Mouse (Mus musculus): ENCODE measurements around the gene Poldip3. TPM values are rescaled to one million over a fixed set of nuclear protein-coding genes. Genes with fewer than 3 reads are reported as not detected.

Gene Poldip3
- polyA plus RNA-seq, 1 experiment from 2014 or later, result 159 TPM

DNA sequence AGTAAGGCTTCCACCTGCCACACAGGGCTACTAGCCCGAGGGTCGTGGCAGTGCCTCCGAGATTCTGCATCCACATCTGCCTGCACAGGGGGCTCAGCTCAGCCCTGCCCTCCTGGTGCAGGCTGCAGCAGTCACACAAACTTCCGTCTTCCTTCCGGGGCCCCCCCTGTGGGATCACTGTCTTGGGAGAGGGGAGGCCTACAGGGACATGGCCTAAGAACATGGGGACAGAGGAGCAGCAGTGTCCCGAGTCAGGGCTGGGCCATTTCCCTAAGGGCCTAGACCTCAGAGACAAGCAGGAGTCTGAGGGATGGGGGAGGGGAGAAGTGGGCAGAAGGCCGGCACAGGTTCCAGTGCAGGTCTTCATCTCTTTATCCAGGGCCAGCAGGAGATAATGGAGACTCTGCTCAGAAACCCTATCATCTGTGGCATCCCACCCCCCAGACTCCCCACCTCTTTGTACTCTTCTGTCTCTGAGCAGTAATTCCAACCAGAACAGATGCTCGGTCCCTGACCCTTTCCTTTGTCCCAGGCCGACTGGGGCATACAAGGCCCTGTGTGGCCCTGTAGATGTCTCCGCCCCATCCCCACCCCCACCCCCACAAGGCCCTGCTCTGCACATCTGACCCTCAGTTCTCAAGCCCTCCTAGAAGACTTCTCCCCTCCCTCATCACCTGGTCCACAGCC, 12.0 kb upstream of the Poldip3 start:
- WGBS, result 32% methylated on average over 10 of the region's 10 CpGs
- Histone ChIP-seq H3K27ac (replicated peaks) (no peak overlapping the region), H3K36me3 (peaks cover 30% of the 10 kb centered on the region), H3K4me1 (no peaks in the 10 kb centered on the region), H3K9ac (replicated peaks) (no peak overlapping the region), H3K9me3 (no peaks in the 10 kb centered on the region), H3K4me3 (no peak overlapping the region), H3K27me3 (no peaks in the 10 kb centered on the region), H3K4me2 (replicated peaks) (no peak overlapping the region)
- no peak for ATAC-seq (replicated peaks)

DNA sequence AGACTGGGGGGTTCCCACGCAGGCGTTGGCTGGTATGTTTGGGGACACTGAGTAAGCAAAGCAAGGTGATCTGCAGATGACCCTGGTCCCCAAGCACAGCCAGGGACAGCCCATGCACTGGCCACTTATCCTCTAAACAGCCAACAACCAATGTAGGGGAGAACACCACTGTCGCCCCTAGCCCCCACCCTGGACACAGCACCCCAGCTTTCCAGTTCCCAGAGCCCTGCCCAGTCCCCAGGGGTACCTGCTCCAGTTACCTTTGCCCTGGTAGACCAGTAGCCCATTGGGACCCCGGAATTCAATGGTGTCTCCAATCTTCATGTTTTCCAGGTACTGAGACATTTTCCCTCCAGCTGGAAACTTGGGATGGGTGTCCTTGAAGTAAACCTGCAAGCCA, 11.4 kb upstream of the Poldip3 start:
- Histone ChIP-seq H3K36me3 (peaks cover 30% of the 10 kb centered on the region), H3K4me3 (no peak overlapping the region), H3K27ac (replicated peaks) (no peak overlapping the region), H3K9me3 (no peaks in the 10 kb centered on the region), H3K4me1 (no peaks in the 10 kb centered on the region), H3K27me3 (no peaks in the 10 kb centered on the region), H3K4me2 (replicated peaks) (no peak overlapping the region), H3K9ac (replicated peaks) (no peak overlapping the region)
- no peak for ATAC-seq (replicated peaks)
- WGBS, result 95% methylated on average over 4 of the region's 4 CpGs

DNA sequence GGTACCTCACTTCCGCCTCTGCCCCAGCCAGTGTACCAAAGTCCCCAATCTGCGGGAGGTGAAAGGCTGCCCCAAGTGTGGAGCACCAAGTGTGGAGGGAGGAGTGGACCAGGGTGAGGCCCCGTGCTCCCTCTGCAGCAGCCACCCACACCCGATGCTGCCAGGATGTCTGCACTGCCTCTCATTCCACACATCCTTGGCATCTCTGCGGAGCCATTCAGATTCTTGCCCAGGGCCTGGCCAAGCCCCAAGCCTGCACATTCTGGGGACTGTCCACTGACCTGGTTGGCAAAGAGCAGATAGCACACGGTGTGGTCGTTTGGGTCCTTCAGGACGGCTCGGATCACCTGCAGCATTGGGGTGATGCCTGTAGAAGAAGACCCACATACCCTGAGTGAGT, 10.6 kb upstream of the Poldip3 start:
- Histone ChIP-seq H3K4me2 (replicated peaks) (no peak overlapping the region), H3K9me3 (no peaks in the 10 kb centered on the region), H3K27me3 (no peaks in the 10 kb centered on the region), H3K27ac (replicated peaks) (no peak overlapping the region), H3K9ac (replicated peaks) (no peak overlapping the region), H3K4me1 (no peaks in the 10 kb centered on the region), H3K36me3 (peaks cover 30% of the 10 kb centered on the region), H3K4me3 (no peak overlapping the region)
- 97% methylated on average over 9 of the region's 9 CpGs for WGBS
- no peak for ATAC-seq (replicated peaks)

DNA sequence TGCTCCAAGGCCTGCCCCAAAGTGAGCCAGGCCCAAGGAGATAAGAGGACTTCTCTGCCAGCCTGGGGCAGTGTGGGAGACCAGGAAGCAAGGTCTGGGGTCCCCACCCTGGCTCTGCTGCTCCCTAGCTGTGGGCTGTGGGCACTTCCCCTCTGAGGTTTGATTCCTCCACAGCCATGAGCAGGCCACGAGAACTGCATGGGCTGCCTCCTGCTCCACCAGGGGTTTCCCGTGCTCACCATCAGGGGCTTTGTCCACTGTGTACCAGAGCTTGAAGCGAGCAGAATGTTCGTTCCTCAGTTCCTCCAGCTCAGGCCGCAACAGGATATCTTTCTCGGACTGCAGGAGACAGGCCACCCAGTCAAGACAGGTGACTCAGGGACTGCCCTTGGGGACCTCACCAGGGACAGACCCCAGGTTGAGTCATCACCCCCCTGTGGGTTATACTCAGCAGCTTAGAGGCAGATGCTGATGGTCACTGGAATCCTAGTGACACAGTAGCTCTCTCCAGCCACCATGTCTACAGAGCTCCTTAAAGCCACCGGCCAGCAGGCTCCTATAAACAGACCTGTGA, 9.5 kb upstream of the Poldip3 start:
- 91% methylated on average over 7 of the region's 7 CpGs for WGBS
- no peaks in the 10 kb centered on the region for H3K27me3 ChIP-seq
- no peak overlapping the region for H3K9ac ChIP-seq (replicated peaks)
- H3K27ac ChIP-seq (replicated peaks), result no peak overlapping the region
- H3K36me3 ChIP-seq, result peaks cover 30% of the 10 kb centered on the region
- no peak overlapping the region for H3K4me2 ChIP-seq (replicated peaks)
- H3K4me3 ChIP-seq, result no peak overlapping the region
- no peaks in the 10 kb centered on the region for H3K9me3 ChIP-seq
- no peak for ATAC-seq (replicated peaks)
- H3K4me1 ChIP-seq, result no peaks in the 10 kb centered on the region

DNA sequence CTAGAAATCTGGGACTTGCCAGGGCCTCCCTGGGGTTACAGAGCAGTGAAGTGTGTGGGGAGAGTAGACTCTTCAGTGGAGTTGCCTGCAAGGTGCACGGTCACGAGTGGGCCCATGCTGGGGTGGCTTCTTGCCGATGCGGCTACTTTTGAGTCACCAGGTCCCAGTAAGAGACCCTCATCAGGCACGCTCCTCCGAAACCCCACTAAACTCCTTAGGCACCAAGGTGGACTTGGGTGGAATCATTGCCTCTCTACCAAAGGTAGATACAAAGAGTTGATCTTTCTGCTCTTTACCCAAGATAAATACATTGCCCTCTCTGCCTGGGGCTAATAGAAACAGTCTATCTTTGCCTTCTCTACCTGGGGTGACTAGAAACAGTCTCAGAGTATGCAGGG, 8.5 kb upstream of the Poldip3 start:
- H3K4me2 ChIP-seq (replicated peaks), result no peak overlapping the region
- no peaks in the 10 kb centered on the region for H3K27me3 ChIP-seq
- no peak overlapping the region for H3K4me3 ChIP-seq
- H3K27ac ChIP-seq (replicated peaks), result no peak overlapping the region
- no peaks in the 10 kb centered on the region for H3K9me3 ChIP-seq
- no peaks in the 10 kb centered on the region for H3K4me1 ChIP-seq
- 95% methylated on average over 6 of the region's 6 CpGs for WGBS
- peaks cover 32% of the 10 kb centered on the region for H3K36me3 ChIP-seq
- H3K9ac ChIP-seq (replicated peaks), result no peak overlapping the region
- ATAC-seq (replicated peaks), result no peak

DNA sequence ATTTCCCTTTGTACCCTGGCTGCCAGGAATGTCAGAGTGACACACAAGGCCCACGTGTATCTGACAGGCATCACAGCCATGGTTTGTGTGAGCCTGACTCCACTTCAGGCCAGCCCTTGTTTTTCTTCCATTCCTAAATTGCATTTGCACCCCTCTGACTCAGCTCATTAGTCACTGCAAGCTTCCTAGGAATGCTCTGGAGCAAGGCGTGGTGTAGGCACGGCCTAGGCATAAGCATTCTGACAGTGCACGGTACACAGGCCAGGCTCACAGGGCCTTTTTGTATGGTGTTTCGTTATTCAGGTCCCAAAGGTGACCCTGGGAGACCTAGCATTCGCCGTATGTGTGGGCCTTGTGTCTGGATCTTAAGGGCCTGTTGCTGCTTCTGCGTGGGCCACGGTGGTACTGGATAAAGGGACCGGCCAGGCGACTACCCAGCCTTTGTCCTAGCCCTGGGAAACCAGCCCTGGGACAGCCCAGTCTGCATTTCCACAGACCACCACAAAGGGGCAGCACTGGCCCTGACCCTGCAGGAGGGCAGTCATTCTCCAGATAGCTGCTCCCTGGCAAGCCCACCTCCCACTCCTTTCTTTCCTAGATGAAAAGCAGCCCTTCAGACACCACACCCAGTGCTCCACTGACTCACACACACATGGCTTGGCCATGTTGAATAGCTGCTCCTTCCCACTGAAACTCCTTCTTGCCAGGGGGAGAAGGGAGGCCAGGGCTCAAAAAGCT, 7.9 kb upstream of the Poldip3 start:
- Histone ChIP-seq H3K27ac (replicated peaks) (no peak overlapping the region), H3K9me3 (no peaks in the 10 kb centered on the region), H3K9ac (replicated peaks) (no peak overlapping the region), H3K4me2 (replicated peaks) (no peak overlapping the region), H3K36me3 (peaks cover 32% of the 10 kb centered on the region), H3K27me3 (no peaks in the 10 kb centered on the region), H3K4me3 (no peak overlapping the region), H3K4me1 (no peaks in the 10 kb centered on the region)
- 73% methylated on average over 11 of the region's 11 CpGs for WGBS
- ATAC-seq (replicated peaks), result no peak

DNA sequence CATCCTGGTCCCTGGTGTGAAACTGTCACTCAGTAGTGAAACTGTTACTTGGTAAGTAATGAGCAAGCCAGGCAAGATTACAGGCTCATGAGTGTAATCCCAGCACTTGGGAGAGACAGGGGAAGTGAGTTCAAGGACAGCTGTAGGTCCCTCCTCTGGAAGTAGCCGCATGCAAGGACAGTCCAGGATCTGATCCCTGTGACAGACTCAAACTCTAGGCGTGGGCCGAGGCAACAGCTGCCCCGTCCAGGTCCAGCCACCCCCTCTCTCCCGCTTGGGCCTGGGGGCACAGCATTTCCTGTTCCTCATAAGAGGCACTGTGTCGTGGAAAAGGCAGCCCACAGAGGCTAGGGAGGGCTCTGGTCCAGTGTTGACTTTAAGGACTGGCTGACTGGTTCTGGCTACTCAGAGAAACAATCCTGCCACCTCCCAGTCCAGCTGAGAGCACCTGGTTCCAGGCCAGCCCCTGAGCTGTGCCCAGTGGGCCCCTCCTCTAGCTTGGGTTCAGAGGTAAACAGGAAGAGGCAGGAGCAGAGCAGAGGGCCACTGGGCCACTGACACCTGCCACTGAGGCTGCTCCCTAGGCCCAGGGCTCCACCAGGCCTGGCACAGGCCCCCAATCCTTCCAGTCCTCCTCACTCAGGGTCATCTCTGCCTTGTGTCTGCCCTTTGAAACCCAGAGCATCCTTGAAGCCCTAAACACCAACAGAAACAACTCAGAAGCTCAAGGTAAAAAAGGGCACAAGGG, 6.7 kb upstream of the Poldip3 start:
- H3K4me2 ChIP-seq (replicated peaks), result no peak overlapping the region
- peaks cover 32% of the 10 kb centered on the region for H3K36me3 ChIP-seq
- H3K9ac ChIP-seq (replicated peaks), result no peak overlapping the region
- WGBS, result 88% methylated on average over 6 of the region's 6 CpGs
- no peaks in the 10 kb centered on the region for H3K27me3 ChIP-seq
- no peak overlapping the region for H3K4me3 ChIP-seq
- ATAC-seq (replicated peaks), result no peak
- H3K9me3 ChIP-seq, result no peaks in the 10 kb centered on the region
- no peaks in the 10 kb centered on the region for H3K4me1 ChIP-seq
- H3K27ac ChIP-seq (replicated peaks), result no peak overlapping the region

DNA sequence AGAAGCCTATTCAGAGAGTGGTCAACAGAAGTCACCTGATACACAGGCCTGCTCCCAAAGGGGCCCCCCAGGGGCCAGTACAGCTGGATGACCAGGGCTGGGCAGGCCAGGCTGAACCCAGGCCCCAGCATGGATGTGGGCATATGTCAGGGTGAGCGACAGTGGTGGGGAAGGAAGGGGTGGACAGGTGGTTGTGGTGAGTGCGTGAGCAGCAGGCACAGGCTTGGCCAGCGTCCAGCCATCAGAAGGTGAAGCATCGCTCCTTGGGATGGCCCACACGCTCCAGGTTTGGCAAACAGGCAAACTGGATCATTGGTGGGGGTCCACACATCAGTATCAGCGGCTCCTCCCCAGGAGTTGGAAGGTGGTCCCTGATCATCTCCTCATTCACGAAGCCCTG, 5.1 kb upstream of the Poldip3 start:
- ATAC-seq (replicated peaks), result no peak
- WGBS, result 93% methylated on average over 7 of the region's 7 CpGs
- Histone ChIP-seq H3K27me3 (no peaks in the 10 kb centered on the region), H3K9ac (replicated peaks) (no peak overlapping the region), H3K27ac (replicated peaks) (no peak overlapping the region), H3K4me1 (peaks cover 6% of the 10 kb centered on the region), H3K9me3 (no peaks in the 10 kb centered on the region), H3K4me2 (replicated peaks) (no peak overlapping the region), H3K4me3 (no peak overlapping the region), H3K36me3 (peaks cover 22% of the 10 kb centered on the region)

DNA sequence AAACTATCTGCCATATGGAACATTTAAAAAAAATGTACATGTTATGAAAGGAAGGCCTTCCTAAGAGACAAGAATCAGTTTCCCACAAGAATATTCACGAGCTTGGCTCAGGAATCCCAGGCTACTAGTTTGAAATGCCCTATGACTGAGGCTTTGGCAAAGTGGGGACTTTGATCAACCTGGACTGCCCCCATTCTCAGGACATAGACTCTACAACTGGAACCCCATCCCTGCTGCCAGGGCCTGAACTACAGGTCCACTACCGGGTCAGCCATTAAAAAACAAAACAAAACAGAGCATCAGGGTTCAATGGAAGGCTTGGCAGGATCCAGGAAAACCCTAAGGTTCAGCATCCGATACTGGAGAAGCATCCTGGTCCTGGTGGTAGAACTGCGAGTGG, 1.5 kb upstream of the Poldip3 start:
- Histone ChIP-seq H3K4me1 (peaks cover 18% of the 10 kb centered on the region), H3K9me3 (no peaks in the 10 kb centered on the region), H3K27ac (replicated peaks) (peak overlapping the region; percentile 35), H3K4me3 (no peak overlapping the region), H3K9ac (replicated peaks) (no peak overlapping the region), H3K36me3 (peaks cover 14% of the 10 kb centered on the region), H3K27me3 (no peaks in the 10 kb centered on the region), H3K4me2 (replicated peaks) (no peak overlapping the region)
- ATAC-seq (replicated peaks), result no peak
- 83% methylated on average over 4 of the region's 4 CpGs for WGBS

DNA sequence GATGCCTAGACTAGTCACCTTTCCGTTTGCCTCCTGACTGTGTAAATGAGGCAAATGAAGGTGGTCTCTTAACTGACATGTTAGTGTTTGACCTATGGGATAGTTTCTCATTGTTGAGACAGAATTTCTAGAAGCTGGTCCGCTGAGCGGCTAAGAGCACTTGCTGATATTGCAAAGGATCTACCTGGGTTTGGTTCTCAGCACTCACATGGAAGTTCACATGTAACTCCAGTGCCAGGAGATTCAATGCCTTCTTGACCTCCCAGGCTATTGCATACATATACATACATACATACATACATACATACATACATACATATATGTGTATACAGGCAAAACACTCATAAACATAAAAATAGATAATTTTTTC, 874 bp upstream of the Poldip3 start:
- ATAC-seq (replicated peaks), result no peak
- peak overlapping the region; percentile 88 for H3K4me3 ChIP-seq
- H3K27ac ChIP-seq (replicated peaks), result peak overlapping the region; percentile 99
- H3K36me3 ChIP-seq, result peaks cover 14% of the 10 kb centered on the region
- H3K9me3 ChIP-seq, result no peaks in the 10 kb centered on the region
- WGBS, result 25% methylated on average over 3 of the region's 3 CpGs
- peaks cover 18% of the 10 kb centered on the region for H3K4me1 ChIP-seq
- H3K27me3 ChIP-seq, result no peaks in the 10 kb centered on the region
- H3K9ac ChIP-seq (replicated peaks), result peak overlapping the region; percentile 96
- H3K4me2 ChIP-seq (replicated peaks), result peak overlapping the region; percentile 82

DNA sequence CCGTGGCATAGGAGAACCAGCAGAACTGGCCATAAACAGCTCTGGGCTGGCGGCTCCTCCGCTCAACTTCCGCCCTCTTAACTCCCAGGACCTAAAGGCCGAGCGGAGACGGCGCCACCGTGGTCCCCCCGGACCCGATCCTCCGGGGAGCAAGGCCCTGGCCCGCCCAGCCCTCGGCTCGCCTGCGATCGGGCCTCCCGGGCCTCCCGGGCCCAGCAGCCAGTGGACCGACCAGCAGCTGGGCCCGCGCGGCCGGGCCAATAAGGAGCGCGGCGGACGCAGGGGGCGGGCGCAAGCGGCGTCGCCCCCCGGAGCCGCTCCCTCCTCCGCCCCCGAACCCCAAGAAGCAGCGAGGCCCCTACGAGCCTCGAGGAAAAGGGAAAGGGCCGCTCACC, 386 bp downstream of the Poldip3 start:
- ATAC-seq (replicated peaks), result peak; percentile 79
- Histone ChIP-seq H3K36me3 (peaks cover 14% of the 10 kb centered on the region), H3K4me3 (peak overlapping the region; percentile 88), H3K4me2 (replicated peaks) (peak overlapping the region; percentile 82), H3K4me1 (peaks cover 23% of the 10 kb centered on the region), H3K27me3 (no peaks in the 10 kb centered on the region), H3K9ac (replicated peaks) (peak overlapping the region; percentile 96), H3K27ac (replicated peaks) (peak overlapping the region; percentile 99), H3K9me3 (no peaks in the 10 kb centered on the region)
- WGBS, result under 1% methylated on average over 39 of the region's 41 CpGs

DNA sequence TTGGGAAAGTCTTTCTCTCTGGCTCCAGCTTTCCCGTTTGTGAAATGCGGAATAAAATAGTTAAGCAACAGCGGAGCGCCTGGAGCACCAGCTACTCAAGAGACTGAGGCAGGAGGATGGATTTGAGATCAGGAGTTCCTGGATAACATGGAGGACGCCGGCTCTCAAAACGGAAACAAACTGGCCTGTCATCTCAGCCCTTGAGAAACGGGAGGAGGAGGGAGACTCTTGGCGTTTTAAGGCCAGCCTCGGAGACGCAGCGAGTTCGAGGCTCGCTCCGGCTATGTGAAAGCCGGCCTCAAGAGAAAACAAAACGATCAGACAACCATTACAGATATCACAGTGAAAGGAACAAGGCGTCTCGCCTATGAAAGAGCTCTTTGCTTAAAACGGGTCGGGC, 789 bp downstream of the Poldip3 start:
- Histone ChIP-seq H3K4me2 (replicated peaks) (peak overlapping the region; percentile 82), H3K9ac (replicated peaks) (peak overlapping the region; percentile 96), H3K27me3 (no peaks in the 10 kb centered on the region), H3K4me1 (peaks cover 25% of the 10 kb centered on the region), H3K4me3 (peak overlapping the region; percentile 88), H3K36me3 (peaks cover 14% of the 10 kb centered on the region), H3K27ac (replicated peaks) (peak overlapping the region; percentile 99), H3K9me3 (no peaks in the 10 kb centered on the region)
- ATAC-seq (replicated peaks), result no peak
- 2% methylated on average over 21 of the region's 21 CpGs for WGBS
